Mouse (Mus musculus) C3H10T1/2 (cell line): ENCODE measurements around the gene Mthfsl. TPM values are rescaled to one million over a fixed set of nuclear protein-coding genes. Genes with fewer than 3 reads are reported as not detected.

ENCODE experiments used
- polyA plus RNA-seq, 2 experiments: library from polyadenylated mRNA; unstranded; fragments of >200 nt; fragmentation: generic; extraction: Trizol; gene quantifications; one replicate each; pipeline ENCODE4 v1.2.1; 2012; ENCODE audit warnings: missing spikeins in 2 of 2

The Mthfsl gene
- polyA plus RNA-seq, result 10 to 100 TPM in 1 of 2 experiments, 1 to 10 TPM in 1; 6.3 to 30.4 TPM

GRCm38 (mm10) chr9:88719989-88720537 is at the start of gene Mthfsl:
Mthfsl (minus strand) TSS chr9:88720296.

GRCm38 (mm10) chr9:88731728-88732127 is 11.6 kb upstream of the Mthfsl start, which contains the start of gene Bcl2a1d:
Bcl2a1d (minus strand) TSS chr9:88731914.

Other genes starting within 250 kb of the Mthfsl start
- gene Syncrip, start 237.7 kb downstream of the Mthfsl start, polyA plus RNA-seq, result 10 to 100 TPM in 1 of 2 experiments, 1 to 10 TPM in 1; 3.9 to 18.2 TPM
- 1 to 10 TPM in 1 of 2 experiments, under 1 TPM in 1; 0.16 to 3.9 TPM for gene Zfp949, start 172.3 kb downstream of the Mthfsl start, polyA plus RNA-seq
- under 1 TPM in 1 of 2 experiments, not detected in 1; 0.02 TPM for gene Trim43a, start 139.4 kb downstream of the Mthfsl start, polyA plus RNA-seq
- not detected for gene Bcl2a1d, start 11.6 kb upstream of the Mthfsl start, polyA plus RNA-seq
- under 1 TPM in 1 of 2 experiments, not detected in 1; 0.06 TPM for gene Trim43c, start 118.9 kb upstream of the Mthfsl start, polyA plus RNA-seq
- not detected for gene Bcl2a1a, start 236.6 kb upstream of the Mthfsl start, polyA plus RNA-seq